Mouse (Mus musculus) heart, embryonic 12.5 days (tissue): ENCODE measurements at regions not wholly inside any gene's neighbourhood (a gene's known extent, or its start where the extent isn't known, plus 50 kb on each side); places are given as distances from the start of the nearest gene placed in this dataset.

Experiments
- ATAC-seq: fragments of 200-750 bp; cut with Nextera tagmentation; 2 replicates; pipeline ENCODE4 v1.8.0; 2017; ENCODE audit warnings: moderate TSS enrichment, moderate library complexity; ENCODE audit not compliant: insufficient number of reproducible peaks, low FRiP score
- H3K27ac ChIP-seq: fragments of 300-500 bp; sonication (generic); 2 replicates; pipeline ENCODE4 v1.5.1; 2016; ENCODE audit warnings: mild to moderate bottlenecking, moderate library complexity; ENCODE audit not compliant: poor library complexity, severe bottlenecking
- H3K27me3 ChIP-seq: fragments of 300-500 bp; sonication (generic); replicated peaks from 2 replicates; pipeline ENCODE4 v1.6.1; 2016; ENCODE audit warnings: mild to moderate bottlenecking, moderate library complexity
- H3K36me3 ChIP-seq: fragments of 300-500 bp; sonication (generic); 2 replicates; pipeline ENCODE4 v1.6.1; 2016; ENCODE audit warnings: mild to moderate bottlenecking, moderate library complexity
- H3K4me1 ChIP-seq: fragments of 300-500 bp; sonication (generic); replicated peaks from 2 replicates; pipeline ENCODE4 v1.6.1; 2016; ENCODE audit warnings: mild to moderate bottlenecking
- H3K4me2 ChIP-seq: fragments of 300-500 bp; sonication (generic); 2 replicates; pipeline ENCODE4 v1.6.1; 2016; ENCODE audit warnings: mild to moderate bottlenecking, moderate library complexity
- H3K4me3 ChIP-seq: fragments of 300-500 bp; sonication (generic); 2 replicates; pipeline ENCODE4 v1.5.1; 2016; ENCODE audit warnings: mild to moderate bottlenecking
- H3K9ac ChIP-seq: fragments of 300-500 bp; sonication (generic); 2 replicates; pipeline ENCODE4 v1.6.1; 2016; ENCODE audit warnings: mild to moderate bottlenecking, moderate library complexity
- H3K9me3 ChIP-seq: fragments of 300-500 bp; sonication (generic); replicated peaks from 2 replicates; pipeline ENCODE4 v1.6.1; 2016; ENCODE audit warnings: mild to moderate bottlenecking, moderate library complexity
- WGBS: fragments of 180-500 bp; shearing (Covaris S2); methylation state at CpG from one replicate; pipeline ENCODE4 v1.1.7; 2016; 5-methylcytosine and 5-hydroxymethylcytosine counted together

- H3K27ac ChIP-seq: no peak overlapping the region
- ATAC-seq: no peak
- no peak overlapping the region for H3K9ac ChIP-seq
- H3K4me1 ChIP-seq: no peaks in the 10 kb centered on the region
- H3K4me2 ChIP-seq: no peak overlapping the region
- H3K36me3 ChIP-seq: no peaks in the 10 kb centered on the region
- H3K9me3 ChIP-seq: no peaks in the 10 kb centered on the region
- no peaks in the 10 kb centered on the region for H3K27me3 ChIP-seq
- H3K4me3 ChIP-seq: no peak overlapping the region
- WGBS: 69% methylated on average over 4 of the region's 4 CpGs
Measured at GRCm38 (mm10) chr11:65558236-65558635, 229.9 kb downstream of the Map2k4 start.

- ATAC-seq: no peak
- 86% methylated on average over 6 of the region's 6 CpGs for WGBS
- H3K4me2 ChIP-seq: no peak overlapping the region
- no peaks in the 10 kb centered on the region for H3K36me3 ChIP-seq
- H3K9ac ChIP-seq: no peak overlapping the region
- no peaks in the 10 kb centered on the region for H3K9me3 ChIP-seq
- H3K27ac ChIP-seq: no peak overlapping the region
- no peak overlapping the region for H3K4me3 ChIP-seq
- no peaks in the 10 kb centered on the region for H3K4me1 ChIP-seq
- H3K27me3 ChIP-seq: no peaks in the 10 kb centered on the region
Measured at GRCm38 (mm10) chr11:65551073-65551472, 237.0 kb downstream of the Map2k4 start.

GRCm38 (mm10) chr11:65544281-65544680 lies 243.8 kb downstream of the Map2k4 start:
- H3K36me3 ChIP-seq: no peaks in the 10 kb centered on the region
- no peak overlapping the region for H3K4me2 ChIP-seq
- no peak overlapping the region for H3K4me3 ChIP-seq
- 83% methylated on average over 5 of the region's 5 CpGs for WGBS
- ATAC-seq: no peak
- no peaks in the 10 kb centered on the region for H3K4me1 ChIP-seq
- H3K9ac ChIP-seq: no peak overlapping the region
- H3K9me3 ChIP-seq: no peaks in the 10 kb centered on the region
- H3K27ac ChIP-seq: no peak overlapping the region
- H3K27me3 ChIP-seq: no peaks in the 10 kb centered on the region

GRCm38 (mm10) chr11:65543581-65543980 lies 244.5 kb downstream of the Map2k4 start:
- no peaks in the 10 kb centered on the region for H3K36me3 ChIP-seq
- H3K4me2 ChIP-seq: no peak overlapping the region
- no peaks in the 10 kb centered on the region for H3K27me3 ChIP-seq
- WGBS: 86% methylated on average over 3 of the region's 3 CpGs
- H3K27ac ChIP-seq: no peak overlapping the region
- no peak for ATAC-seq
- H3K4me3 ChIP-seq: no peak overlapping the region
- no peaks in the 10 kb centered on the region for H3K4me1 ChIP-seq
- H3K9me3 ChIP-seq: no peaks in the 10 kb centered on the region
- H3K9ac ChIP-seq: no peak overlapping the region

- H3K4me1 ChIP-seq: no peaks in the 10 kb centered on the region
- no peaks in the 10 kb centered on the region for H3K36me3 ChIP-seq
- H3K27ac ChIP-seq: no peak overlapping the region
- WGBS: 87% methylated on average over 16 of the region's 16 CpGs
- no peak overlapping the region for H3K4me3 ChIP-seq
- no peak overlapping the region for H3K9ac ChIP-seq
- H3K4me2 ChIP-seq: no peak overlapping the region
- no peak for ATAC-seq
- H3K9me3 ChIP-seq: no peaks in the 10 kb centered on the region
- no peaks in the 10 kb centered on the region for H3K27me3 ChIP-seq
Measured at GRCm38 (mm10) chr11:65537046-65537630, 251.0 kb downstream of the Map2k4 start.

GRCm38 (mm10) chr11:65535726-65536442 lies 252.2 kb downstream of the Map2k4 start:
- no peak overlapping the region for H3K9ac ChIP-seq
- H3K36me3 ChIP-seq: no peaks in the 10 kb centered on the region
- H3K9me3 ChIP-seq: no peaks in the 10 kb centered on the region
- 87% methylated on average over 8 of the region's 8 CpGs for WGBS
- no peak overlapping the region for H3K27ac ChIP-seq
- no peaks in the 10 kb centered on the region for H3K27me3 ChIP-seq
- H3K4me1 ChIP-seq: no peaks in the 10 kb centered on the region
- no peak overlapping the region for H3K4me2 ChIP-seq
- no peak for ATAC-seq
- H3K4me3 ChIP-seq: no peak overlapping the region

- H3K4me3 ChIP-seq: no peak overlapping the region
- H3K27me3 ChIP-seq: no peaks in the 10 kb centered on the region
- no peaks in the 10 kb centered on the region for H3K4me1 ChIP-seq
- H3K27ac ChIP-seq: no peak overlapping the region
- H3K4me2 ChIP-seq: no peak overlapping the region
- no peaks in the 10 kb centered on the region for H3K36me3 ChIP-seq
- H3K9ac ChIP-seq: no peak overlapping the region
- ATAC-seq: no peak
- no peaks in the 10 kb centered on the region for H3K9me3 ChIP-seq
- WGBS: 54% methylated on average over 5 of the region's 5 CpGs
Measured at GRCm38 (mm10) chr11:65530744-65531143, 257.4 kb downstream of the Map2k4 start.

GRCm38 (mm10) chr11:65505106-65505865 lies 235.5 kb upstream of the Myocd start:
- H3K4me1 ChIP-seq: no peaks in the 10 kb centered on the region
- no peaks in the 10 kb centered on the region for H3K36me3 ChIP-seq
- H3K9ac ChIP-seq: no peak overlapping the region
- ATAC-seq: no peak
- H3K4me2 ChIP-seq: no peak overlapping the region
- no peak overlapping the region for H3K27ac ChIP-seq
- no peaks in the 10 kb centered on the region for H3K9me3 ChIP-seq
- WGBS: 73% methylated on average over 19 of the region's 19 CpGs
- no peaks in the 10 kb centered on the region for H3K27me3 ChIP-seq
- H3K4me3 ChIP-seq: no peak overlapping the region

- 52% methylated on average over 2 of the region's 2 CpGs for WGBS
- H3K9ac ChIP-seq: no peak overlapping the region
- H3K36me3 ChIP-seq: no peaks in the 10 kb centered on the region
- no peaks in the 10 kb centered on the region for H3K27me3 ChIP-seq
- H3K4me1 ChIP-seq: peaks cover 10% of the 10 kb centered on the region; the same call in 1 of the 2 replicates
- no peaks in the 10 kb centered on the region for H3K9me3 ChIP-seq
- H3K27ac ChIP-seq: no peak overlapping the region
- no peak for ATAC-seq
- no peak overlapping the region for H3K4me2 ChIP-seq
- H3K4me3 ChIP-seq: no peak overlapping the region
Measured at GRCm38 (mm10) chr11:65497979-65498378, 228.2 kb upstream of the Myocd start.

- H3K27ac ChIP-seq: no peak overlapping the region
- no peak for ATAC-seq
- no peak overlapping the region for H3K9ac ChIP-seq
- H3K27me3 ChIP-seq: no peaks in the 10 kb centered on the region
- no peak overlapping the region for H3K4me3 ChIP-seq
- H3K4me2 ChIP-seq: no peak overlapping the region
- no peaks in the 10 kb centered on the region for H3K9me3 ChIP-seq
- WGBS: 87% methylated on average over 6 of the region's 6 CpGs
- H3K36me3 ChIP-seq: no peaks in the 10 kb centered on the region
- H3K4me1 ChIP-seq: peaks cover 10% of the 10 kb centered on the region; the same call in 1 of the 2 replicates
Measured at GRCm38 (mm10) chr11:65497415-65497814, 227.6 kb upstream of the Myocd start.

- H3K4me3 ChIP-seq: no peak overlapping the region
- no peak for ATAC-seq
- peaks cover 10% of the 10 kb centered on the region; the same call in 1 of the 2 replicates for H3K4me1 ChIP-seq
- H3K36me3 ChIP-seq: no peaks in the 10 kb centered on the region
- no peaks in the 10 kb centered on the region for H3K27me3 ChIP-seq
- no peaks in the 10 kb centered on the region for H3K9me3 ChIP-seq
- no peak overlapping the region for H3K9ac ChIP-seq
- H3K27ac ChIP-seq: no peak overlapping the region
- 19% methylated on average over 11 of the region's 11 CpGs for WGBS
- peak overlapping the region; percentile 42; the same call in 1 of the 2 replicates for H3K4me2 ChIP-seq
Measured at GRCm38 (mm10) chr11:65495034-65495433, 225.2 kb upstream of the Myocd start.
